Mouse (Mus musculus) cerebellum, adult 9-10 months (tissue): ENCODE data around the gene Thg1l.

Experiments used
- DNase-seq: peaks from one replicate; pipeline ENCODE4 v3.0.0; 2022

Gene Thg1l

DNA sequence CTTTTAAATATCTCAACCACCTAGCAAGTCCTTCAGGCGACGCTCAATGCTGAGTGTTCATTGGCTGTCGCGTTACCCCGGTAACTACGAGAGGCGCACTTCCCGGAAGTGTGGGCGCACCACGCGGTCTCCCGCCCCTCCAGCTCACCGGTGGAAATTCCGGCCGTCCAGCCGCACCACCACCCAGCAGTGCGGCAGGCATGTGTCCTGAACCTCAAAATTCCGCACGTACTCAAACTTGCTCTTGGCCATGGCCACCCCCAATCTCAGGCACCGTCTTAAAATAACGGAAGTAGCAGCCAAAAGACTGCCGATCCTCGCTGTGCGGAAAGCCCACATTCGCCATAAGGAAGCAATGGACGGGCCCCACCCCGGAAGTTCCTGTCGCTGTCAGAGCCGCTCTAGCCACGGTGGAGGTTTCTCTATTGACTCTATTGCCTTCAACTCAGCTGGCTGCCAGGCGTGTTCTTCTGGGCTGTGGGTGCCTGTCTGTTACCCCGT lies at the start of gene Thg1l:
Gene Thg1l, minus strand, starts transcription at position 368 of the 501 bp plus-strand sequence.
- peak; percentile 88 for DNase-seq

DNA sequence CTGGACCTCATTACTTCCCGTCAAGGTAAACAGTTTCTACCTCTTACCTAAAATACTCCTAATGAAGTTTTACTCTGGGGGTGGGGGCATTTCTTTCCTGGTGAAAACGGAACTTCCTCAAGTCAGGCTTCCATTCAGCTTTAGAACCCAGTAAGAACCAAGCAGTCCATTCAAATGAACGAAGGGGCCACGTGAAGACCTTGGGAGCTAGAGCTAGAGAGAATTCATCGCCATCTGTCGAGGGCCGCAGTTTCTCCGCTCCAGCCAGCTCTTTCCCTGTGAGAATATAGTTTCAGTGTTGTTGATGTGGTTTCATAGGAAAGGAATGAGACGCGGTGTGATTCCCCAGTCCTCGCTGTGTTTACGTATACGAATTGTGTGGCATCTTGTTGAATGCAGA lies 36.8 kb upstream of the Thg1l start:
- no peak for DNase-seq

DNA sequence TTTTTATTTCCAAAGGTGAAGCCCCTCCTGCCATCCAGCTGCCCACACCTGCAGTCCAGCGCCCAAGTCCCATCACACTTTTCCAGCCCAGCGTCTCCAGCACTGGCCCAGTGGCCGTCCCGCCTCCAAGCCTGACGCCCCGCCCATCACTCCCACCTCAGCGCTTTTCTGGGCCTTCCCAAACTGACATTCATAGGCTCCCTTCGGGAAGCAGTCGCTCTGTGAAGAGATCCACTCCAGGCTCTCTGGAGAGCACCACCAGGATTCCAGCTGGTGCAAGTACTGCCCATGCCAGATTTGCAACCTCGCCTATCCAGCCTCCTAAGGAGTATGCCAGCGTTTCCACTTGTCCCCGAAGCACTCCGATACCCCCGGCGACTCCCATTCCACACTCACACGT lies 36.3 kb upstream of the Thg1l start:
- DNase-seq, result no peak

DNA sequence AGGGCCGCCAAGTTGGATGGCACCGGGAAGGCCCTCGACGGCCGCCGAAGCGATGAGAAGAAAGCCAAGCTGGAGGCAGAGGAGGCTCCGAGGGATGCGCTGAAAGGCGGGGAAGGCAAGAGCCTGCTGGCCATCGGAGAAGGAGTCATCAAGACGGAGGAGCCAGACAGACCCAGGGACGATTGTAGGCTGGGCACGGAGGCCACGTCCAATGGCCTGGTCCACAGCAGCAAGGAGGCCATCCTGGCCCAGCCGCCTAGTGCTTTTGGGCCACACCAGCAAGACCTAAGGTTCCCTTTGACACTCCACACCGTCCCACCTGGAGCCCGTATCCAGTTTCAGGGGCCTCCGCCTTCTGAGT lies 25.6 kb upstream of the Thg1l start:
- no peak for DNase-seq

DNA sequence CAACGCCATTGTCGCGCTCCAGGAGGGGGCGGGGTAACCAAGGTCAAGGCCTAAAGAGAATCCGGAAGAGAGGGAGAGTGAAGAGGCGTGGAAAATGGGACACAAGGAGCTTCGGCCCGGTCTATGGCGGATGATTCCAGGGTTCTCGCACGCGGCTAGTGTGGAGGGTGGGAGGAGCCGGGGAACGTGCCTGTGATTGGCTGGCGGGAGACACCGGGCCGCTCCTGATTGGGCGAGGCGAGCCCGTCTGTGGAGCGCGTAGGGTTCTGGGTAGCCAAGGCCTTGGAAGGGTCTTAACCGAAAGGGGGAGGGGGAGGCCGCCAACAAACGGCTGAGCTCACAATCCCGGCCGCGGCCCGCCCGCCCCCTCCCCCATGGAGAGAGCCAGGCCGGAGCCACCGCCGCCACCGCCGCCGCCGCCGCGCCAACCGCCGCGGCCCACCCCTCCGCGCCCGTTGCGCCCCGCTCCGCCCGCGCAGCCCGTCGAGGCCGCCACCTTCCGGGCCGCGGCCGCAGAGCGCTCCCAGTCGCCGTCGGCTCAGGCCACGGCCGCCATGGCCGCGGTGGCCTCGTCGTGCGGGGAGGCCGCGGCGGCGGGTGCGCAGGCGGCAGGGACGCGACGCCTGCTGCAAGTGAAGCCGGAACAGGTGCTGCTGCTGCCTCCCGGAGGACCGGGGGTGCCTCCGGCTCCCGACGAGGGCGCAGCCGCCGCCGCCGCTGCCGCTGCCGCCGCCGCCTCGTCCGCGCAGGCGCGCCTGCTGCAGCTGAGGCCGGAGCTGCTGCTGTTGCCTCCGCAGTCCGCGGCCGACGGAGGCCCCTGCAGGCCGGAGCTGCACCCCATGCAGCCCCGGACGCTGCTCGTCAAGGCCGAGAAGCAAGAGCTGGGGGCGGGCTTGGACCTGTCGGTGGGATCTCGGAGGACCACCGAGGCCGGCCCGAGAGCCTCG lies 24.9 kb upstream of the Thg1l start, which contains the start of gene Sox30:
Gene Sox30, plus strand, starts transcription at position 365 of the 947 bp plus-strand sequence.
- DNase-seq, result no peak

DNA sequence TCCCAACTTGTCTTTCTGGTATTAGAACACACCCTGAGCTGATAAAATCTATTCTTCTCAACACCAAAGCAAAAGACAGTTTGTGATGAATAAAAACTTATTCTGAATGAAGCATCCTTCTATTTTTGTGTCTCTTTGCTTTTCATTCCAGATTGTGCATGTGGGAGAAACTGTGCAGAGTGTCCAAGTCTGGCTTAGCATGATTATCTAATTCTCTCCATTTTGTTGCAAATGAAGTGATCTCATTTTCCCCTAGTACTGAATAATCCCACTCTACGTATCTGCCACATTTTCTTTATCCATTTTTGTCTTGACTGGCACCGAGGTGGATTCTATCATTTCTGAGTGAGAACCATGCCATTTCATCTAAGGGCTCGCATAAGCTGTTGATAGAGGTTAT lies 20.8 kb upstream of the Thg1l start:
- DNase-seq, result no peak

DNA sequence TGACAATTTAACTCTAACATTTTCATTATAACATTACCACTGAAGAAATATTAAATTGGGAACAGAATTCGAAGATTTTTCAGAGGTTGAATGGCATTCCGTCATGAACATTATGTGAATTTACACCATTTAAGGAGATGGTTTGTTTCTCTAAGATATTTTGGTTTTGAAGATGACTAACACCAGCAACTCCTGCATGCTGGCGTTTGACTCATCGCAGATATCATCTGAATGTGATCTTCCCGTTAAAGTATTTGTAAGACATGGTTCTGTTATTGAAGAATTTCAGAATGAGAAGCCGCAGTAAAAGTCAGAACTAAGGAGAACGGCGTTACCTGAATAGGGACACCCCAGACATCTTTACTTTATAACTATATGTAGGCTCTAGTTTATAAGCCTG lies 19.2 kb upstream of the Thg1l start:
- no peak for DNase-seq

DNA sequence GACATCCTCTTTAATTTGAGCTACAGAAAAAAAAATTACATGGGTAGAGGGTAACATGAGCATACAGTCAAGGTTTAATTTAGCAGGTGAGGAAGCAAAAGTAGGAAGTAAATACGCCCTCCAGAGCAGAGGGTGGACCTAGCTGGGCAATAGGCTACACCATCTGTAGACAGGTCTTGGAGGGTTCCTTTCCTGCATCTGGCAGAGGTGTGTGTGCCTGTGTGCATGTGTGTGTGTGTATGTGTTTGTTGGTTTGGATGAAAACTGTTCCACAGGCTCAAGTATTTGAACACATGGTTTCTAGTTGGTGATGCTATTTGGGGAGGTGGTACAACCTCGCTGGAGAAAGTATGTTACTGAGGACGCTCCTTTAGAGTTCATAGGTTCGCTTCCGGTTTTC lies 18.3 kb upstream of the Thg1l start:
- no peak for DNase-seq

DNA sequence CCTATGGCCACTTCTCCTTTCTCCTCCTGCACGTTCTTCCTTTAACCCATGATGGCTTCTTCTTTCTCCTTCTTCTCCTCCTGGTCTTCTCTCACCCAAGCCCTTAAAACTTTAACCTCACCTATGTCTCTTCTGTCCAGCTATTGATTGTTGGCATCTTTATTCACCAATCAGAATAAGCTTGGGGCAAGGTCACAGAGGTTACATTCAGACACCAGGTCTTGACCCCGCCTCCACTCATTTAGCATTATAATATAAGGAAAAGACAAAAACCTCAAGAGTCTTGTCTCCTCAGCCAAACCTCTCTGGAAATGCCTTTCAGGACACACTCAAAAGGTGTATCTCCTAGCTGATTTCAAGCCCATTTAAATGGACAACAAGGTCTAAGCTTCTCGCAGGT lies 13.2 kb upstream of the Thg1l start:
- no peak for DNase-seq

DNA sequence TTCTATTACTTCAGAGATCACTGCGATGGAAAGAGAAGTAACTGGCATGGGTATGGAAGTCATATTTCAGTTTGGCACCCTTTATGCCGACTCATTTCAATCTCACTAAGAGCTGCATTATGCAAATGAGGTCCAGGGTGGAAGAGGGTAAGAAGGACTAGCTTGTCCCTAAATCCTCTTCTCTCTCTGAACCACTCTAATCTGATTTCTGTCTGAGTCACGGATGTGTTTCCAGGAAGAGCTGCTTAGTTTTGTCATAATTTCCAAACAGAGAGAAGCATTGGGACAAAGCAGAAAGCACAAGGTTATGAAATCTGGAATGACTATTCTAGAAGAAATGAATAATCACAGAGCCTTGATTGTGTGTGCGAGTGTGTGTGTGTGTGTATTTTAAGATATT lies 11.6 kb upstream of the Thg1l start:
- no peak for DNase-seq

DNA sequence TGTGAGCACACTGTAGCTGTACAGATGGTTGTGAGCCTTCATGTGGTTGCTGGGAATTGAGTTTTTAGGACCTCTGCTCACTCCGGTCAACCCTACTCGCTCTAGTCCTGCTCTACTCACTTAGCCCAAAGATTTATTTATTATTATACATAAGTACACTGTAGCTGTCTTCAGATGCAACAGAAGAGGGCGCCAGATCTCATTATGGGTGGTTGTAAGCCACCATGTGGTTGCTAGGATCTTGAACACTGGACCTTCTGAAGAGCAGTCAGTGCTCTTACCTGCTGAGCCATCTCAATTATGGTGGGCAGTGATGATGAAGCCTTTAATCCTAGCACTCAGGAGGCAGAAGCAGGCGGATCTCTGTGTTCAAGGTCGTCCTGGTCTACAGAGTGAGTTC lies 4.7 kb upstream of the Thg1l start:
- DNase-seq, result no peak

DNA sequence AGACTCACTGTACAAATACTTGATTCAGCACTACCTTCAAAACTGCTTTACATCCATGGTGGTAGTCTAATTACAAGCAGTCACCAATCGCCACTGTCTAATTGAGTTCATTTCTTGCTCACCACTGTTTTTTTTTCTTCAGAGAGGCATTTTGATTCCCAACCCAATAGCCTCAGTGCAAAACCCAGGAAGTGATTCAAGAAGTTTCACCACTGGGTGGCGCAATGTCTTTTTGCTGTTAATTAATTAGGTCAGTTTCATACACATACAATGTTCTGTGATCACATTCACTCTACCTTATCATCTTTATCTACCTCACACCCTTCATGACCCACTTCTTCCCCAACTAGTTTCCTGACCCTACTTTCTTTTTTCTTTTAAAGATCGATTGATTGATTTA lies 4.3 kb upstream of the Thg1l start:
- no peak for DNase-seq

DNA sequence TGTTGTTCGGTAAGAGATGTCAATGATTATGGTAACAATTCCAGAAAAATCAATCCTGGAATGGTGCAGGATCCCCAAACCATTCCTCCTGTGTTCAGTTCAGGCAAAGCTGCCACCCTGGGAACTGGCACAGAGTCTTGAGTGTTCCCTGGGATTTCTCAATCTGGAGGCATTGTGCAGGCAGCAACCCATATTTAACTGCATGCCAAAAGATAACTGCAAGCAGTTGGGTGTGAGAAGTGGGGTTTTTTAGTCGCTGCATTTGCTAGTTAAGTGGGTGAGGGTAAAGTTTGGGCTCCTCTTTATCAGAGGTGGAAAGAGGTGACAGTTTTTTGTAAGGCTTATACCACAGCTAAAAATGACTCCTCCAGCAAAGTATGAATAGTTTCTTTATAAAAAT lies 7.8 kb downstream of the Thg1l start:
- DNase-seq, result no peak

DNA sequence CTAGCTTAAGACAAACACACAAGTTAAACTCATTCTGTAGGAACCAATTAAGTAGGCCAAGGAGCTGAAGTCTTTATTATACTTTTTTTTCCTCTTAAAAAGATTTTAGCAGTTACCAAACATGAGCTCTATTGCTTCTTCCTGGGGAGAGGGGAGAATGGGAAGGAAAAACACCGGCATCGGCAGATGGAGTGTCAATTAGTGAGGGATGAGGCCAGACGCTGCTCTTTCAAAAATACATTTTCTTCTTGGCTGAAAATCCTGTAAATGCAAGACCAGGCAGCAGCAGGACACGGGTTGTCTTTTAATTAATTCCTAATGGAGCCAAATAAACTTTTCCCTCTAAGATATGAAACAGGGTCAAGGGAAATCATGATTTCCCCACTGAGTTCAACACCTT lies 8.5 kb downstream of the Thg1l start:
- DNase-seq, result no peak

DNA sequence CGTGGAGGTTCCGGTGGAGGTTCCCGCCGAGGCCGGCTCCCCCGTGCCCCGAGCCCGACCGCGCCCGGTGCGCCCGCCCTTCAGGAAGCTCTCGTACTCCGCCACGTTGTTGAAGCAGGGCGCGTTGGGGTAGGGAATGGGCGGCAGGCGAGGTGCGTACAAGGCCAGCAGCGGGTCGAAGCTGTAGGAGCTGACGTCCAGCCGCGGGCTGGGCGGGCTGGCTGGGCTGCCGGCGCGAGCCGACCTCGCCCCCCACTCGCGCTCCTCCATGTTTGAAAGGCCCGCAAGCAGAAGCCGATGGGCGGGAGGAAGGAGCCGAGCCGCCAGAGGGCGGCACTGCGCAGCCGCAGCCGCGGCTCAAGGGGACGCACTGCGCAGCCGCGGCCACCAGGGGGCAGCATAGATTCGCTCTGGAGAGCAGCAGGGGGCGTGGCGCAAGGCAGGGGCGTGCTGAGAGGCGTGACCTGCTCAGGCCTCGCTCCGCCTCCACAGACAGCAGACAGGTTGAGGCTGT lies 10.6 kb downstream of the Thg1l start, which contains the start of gene Lsm11:
Gene Lsm11, minus strand, starts transcription at position 293 of the 514 bp plus-strand sequence.
- DNase-seq, result peak; percentile 97

DNA sequence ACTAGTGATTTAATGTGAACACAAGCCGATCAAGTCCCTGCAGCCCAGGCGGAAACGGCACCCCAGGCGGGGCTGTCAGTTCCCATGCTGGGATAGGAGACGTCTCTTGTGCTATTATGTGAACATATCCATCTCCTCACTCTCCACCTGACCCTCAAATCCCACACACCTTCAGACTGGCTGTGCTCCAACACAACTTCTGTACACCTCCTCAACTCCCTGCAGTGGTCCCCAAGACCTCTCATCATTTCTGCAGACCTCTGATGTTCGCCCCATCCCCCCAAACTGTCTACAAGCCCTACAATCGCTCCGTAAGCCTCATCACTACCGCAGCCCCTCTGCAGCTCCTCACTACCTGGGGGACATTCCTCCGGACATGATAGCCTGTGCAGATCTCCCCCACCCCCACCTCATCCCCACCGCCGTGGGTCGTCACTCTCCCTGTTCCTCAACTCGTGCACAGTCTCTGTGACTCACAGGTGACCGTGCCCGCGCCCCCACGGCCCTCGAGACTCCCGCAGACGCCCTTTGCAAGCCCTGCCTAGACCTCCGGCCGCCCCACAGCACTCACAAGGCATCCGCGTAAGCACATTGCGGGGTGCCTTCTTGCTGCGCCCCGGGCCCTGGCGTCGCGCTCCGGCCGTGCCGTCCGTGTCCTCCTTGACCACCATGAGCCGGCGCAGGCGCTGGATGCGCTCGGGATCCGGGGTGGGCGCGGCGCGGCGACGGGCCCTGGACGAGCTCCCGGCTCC lies 11.2 kb downstream of the Thg1l start:
- peak; percentile 54 for DNase-seq

DNA sequence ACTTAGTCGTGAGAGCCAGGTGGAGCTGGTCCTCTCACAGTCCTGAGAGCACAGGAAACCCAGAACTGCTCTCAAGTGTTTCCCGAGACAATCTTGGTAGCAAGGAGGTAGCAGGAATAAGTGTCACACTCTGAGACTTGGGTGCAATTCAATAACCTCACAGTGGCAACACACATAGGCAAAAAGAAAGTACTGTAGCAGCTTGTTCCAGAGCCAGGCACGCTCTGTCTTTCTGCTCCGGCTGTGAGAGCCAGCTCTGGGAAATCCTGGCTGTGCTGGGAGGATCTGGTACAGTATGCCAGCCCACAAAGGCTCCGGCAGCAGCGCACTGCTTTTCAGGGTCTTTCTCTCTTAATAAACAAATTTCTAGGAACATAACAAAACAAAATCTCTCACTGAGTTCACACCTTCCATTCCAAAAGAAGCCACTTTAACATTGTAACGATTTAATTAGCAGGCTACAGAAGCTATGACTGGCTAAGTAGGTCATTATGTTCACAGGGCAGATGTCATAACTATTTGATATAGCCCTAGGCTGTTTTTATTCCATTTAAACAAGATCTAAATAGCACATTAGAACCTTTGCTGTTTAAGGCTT lies 12.1 kb downstream of the Thg1l start:
- DNase-seq, result no peak

DNA sequence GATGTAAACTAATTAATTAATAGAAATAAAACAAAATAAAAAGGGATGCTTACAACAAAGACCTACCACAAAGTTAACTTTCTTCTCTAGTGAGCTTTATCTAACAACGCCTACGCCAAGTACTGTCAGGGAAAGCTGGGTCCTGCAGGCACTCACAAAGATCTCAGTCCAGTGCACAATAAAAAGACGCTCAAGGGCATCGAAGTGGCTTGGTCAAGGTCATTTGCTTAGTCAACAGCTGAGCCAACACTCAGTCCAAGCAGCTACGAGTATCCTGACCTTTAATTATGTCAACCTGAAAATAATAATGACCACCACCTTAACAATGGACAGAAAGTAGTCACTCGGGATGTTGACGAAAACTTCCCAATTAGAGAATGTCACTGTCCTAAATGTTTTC lies 13.0 kb downstream of the Thg1l start:
- DNase-seq, result no peak

DNA sequence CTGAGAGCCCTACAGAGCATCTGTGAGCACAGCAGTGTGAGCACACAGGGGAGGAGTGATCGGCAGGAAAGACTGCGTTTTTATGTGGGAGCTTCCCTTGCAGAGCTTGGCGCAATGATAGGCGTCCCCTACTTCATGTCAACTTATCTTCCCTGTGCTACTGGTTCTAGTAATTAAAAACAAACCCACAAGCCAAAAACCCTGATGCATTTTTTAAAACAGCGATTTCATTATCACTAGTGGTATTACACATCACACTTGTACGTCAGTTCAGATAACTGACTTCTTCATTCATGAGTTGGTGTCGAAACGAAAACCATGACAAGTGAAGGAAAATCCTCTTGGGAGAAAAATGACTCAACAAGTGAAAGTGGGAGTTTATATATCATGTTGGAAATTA lies 16.4 kb downstream of the Thg1l start:
- no peak for DNase-seq

DNA sequence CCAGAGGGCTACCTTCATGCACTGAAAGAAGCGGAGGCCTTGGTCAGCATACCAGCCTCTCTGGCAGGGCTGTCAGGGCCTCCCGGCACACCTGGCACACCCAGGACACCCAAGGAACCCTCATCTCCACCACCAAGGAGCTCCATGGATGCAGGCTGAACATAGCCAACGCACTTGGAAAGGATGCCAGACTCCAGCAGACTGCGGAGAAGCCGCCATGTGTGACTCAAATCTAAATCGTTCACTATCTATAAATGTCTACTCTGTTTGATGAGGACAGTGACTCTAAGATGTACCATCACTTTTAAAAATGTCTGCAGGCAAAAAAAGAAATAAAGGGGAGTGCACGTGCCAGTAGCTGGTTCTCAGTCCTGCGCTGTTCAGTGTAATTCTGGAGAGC lies 17.8 kb downstream of the Thg1l start:
- DNase-seq, result no peak

DNA sequence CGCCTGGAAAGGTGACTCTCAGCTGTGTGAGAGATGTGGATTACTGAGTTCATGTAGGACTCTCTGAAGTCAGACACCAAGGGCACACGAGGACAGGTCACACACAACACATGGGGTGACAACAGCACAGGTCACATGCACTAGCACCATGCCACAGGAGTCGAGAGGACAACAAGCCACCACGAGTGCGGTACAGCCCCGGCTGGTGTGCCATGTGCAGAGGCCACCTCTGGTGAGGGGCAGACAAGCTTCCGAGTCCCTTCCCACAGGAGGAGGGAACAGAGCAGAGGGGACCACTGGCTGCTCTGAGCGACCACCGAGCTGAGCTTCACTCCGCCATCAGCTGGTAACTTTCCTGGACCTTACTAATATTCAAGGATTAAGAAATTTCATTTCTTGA lies 22.5 kb downstream of the Thg1l start:
- DNase-seq, result no peak

DNA sequence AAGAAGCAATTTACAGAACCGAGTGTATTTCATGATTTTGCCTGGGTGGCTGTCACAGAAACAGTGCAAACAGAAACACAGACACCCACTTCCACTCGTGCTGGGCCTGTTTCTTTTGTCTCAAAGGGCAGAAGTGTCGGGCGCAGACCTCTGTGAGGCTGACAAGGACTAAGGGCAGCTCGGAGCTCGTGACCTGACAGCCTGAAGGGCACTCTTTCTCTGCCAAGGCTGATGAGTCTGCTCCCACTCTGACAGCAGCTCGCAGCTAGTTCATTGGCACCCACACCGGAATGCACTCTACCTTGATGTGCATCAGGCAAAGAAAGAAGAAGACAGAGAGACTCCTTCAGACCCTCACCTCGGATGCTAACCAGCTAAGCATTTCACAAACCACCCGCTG lies 25.8 kb downstream of the Thg1l start:
- DNase-seq, result no peak

DNA sequence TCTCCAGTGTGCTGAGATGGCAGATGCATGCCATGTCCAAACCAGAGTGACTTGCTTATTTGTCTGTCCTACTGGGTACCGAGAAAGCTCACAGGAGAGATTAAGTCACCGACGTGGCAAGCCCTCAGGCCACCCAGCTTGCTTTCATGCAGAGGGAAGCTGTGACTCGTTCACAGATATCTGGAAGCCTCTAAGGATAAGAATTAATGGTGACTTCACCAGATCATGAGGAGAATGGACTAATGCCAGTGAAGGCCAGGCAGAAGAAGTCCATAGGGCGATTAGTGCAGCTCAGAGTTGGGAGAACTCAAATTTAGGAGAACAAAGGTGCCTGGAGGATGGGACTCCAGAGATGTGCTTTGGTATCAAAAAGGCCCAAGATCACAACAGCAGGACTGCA lies 27.8 kb downstream of the Thg1l start:
- DNase-seq, result no peak
